Mouse (Mus musculus): ENCODE results near the gene Matk.

The Matk gene

GRCm38 (mm10) chr10:81304597-81305238 lies 52.0 kb downstream of the Matk start:
- peak; percentile 71 to 83 for DNase-seq

GRCm38 (mm10) chr10:81305663-81306062 lies 52.9 kb downstream of the Matk start:
- DNase-seq: no peak

GRCm38 (mm10) chr10:81306173-81306668 lies 53.5 kb downstream of the Matk start:
- DNase-seq: no peak

GRCm38 (mm10) chr10:81306837-81307682 lies 54.3 kb downstream of the Matk start:
- DNase-seq: no peak

- no peak for DNase-seq
These were observed 56.8 kb downstream of the Matk start for GRCm38 (mm10) chr10:81309571-81309970.
